Mouse (Mus musculus) urinary bladder, adult 2 months (tissue): ENCODE results near the gene Tnfrsf13b. TPM values are rescaled to one million over a fixed set of nuclear protein-coding genes. Genes with fewer than 3 reads are reported as not detected.
"Not testable (repeated sequence)": the region's sequence is repeated elsewhere in the genome, so short reads cannot be mapped to it uniquely, and the experiment has no call there.

Experiments used
- DNase-seq: peaks from one replicate; pipeline ENCODE4 v3.0.0; 2022; ENCODE audit warnings: low spot score
- polyA plus RNA-seq: library from polyadenylated mRNA; depleted of rRNA; stranded (reverse); fragments of >200 nt; gene quantifications from 2 replicates; pipeline ENCODE4 v1.2.3, GENCODE M21; 2012; rRNA removed

The Tnfrsf13b gene
- polyA plus RNA-seq, 1 experiment: 3.5 TPM

- no peak for DNase-seq
These were observed 43.6 kb downstream of the Tnfrsf13b start for GRCm38 (mm10) chr11:61170184-61170583.

- DNase-seq: not testable (repeated sequence)
These were observed 46.9 kb downstream of the Tnfrsf13b start for GRCm38 (mm10) chr11:61173477-61173876.

GRCm38 (mm10) chr11:61174291-61174820, 47.8 kb downstream of the Tnfrsf13b start:
- DNase-seq: no peak

- DNase-seq: peak; percentile 96
These were observed 48.5 kb downstream of the Tnfrsf13b start, which contains the start of gene Usp22 for GRCm38 (mm10) chr11:61174821-61175658. Usp22 (minus strand) TSS chr11:61175055.

GRCm38 (mm10) chr11:61175778-61176177, 49.2 kb downstream of the Tnfrsf13b start:
- no peak for DNase-seq

- no peak for DNase-seq
These were observed 49.8 kb downstream of the Tnfrsf13b start for GRCm38 (mm10) chr11:61176321-61176720.

- no peak for DNase-seq
These were observed 53.8 kb downstream of the Tnfrsf13b start for GRCm38 (mm10) chr11:61180361-61180760.

GRCm38 (mm10) chr11:61181624-61182023, 55.1 kb downstream of the Tnfrsf13b start:
- DNase-seq: no peak

- no peak for DNase-seq
These were observed 57.3 kb downstream of the Tnfrsf13b start for GRCm38 (mm10) chr11:61183820-61184219.

- no peak for DNase-seq
These were observed 64.2 kb downstream of the Tnfrsf13b start for GRCm38 (mm10) chr11:61190776-61191175.

- not testable (repeated sequence) for DNase-seq
These were observed 65.6 kb downstream of the Tnfrsf13b start for GRCm38 (mm10) chr11:61192123-61192522.

GRCm38 (mm10) chr11:61192779-61193178, 66.2 kb downstream of the Tnfrsf13b start:
- no peak for DNase-seq

GRCm38 (mm10) chr11:61193392-61193791, 66.8 kb downstream of the Tnfrsf13b start:
- peak; percentile 57 for DNase-seq

GRCm38 (mm10) chr11:61196616-61197353, 70.2 kb downstream of the Tnfrsf13b start:
- DNase-seq: no peak

- DNase-seq: no peak
These were observed 71.4 kb downstream of the Tnfrsf13b start for GRCm38 (mm10) chr11:61197935-61198334.

Other genes with a start within 250 kb of the Tnfrsf13b start
- 46.7 and 51.1 TPM in 2 replicates for gene Tmem11, start 247.5 kb upstream of the Tnfrsf13b start, polyA plus RNA-seq
- gene Natd1, start 212.0 kb upstream of the Tnfrsf13b start, polyA plus RNA-seq: 23.2 and 24.0 TPM in 2 replicates
- 44.0 and 46.6 TPM in 2 replicates for gene Map2k3, start 194.7 kb upstream of the Tnfrsf13b start, polyA plus RNA-seq
- gene Kcnj12, start 104.2 kb upstream of the Tnfrsf13b start, polyA plus RNA-seq: 4.9 and 7.7 TPM in 2 replicates
- gene Usp22, start 48.3 kb downstream of the Tnfrsf13b start, polyA plus RNA-seq: 51.9 and 53.3 TPM in 2 replicates
- gene Aldh3a1, start 80.8 kb downstream of the Tnfrsf13b start, polyA plus RNA-seq: 145 and 173 TPM in 2 replicates
- 71.3 and 77.7 TPM in 2 replicates for gene Aldh3a2, start 140.7 kb downstream of the Tnfrsf13b start, polyA plus RNA-seq
- gene Slc47a2, start 216.1 kb downstream of the Tnfrsf13b start, polyA plus RNA-seq: 0.25 and 0.41 TPM in 2 replicates